Mouse (Mus musculus) brain, embryonic 18.5 days (tissue): ENCODE data around the gene Wnt11.

Experiments used
- DNase-seq: peaks from one replicate; pipeline ENCODE4 v3.0.0-alpha.2; 2012; ENCODE audit warnings: low read depth, low spot score

Gene Wnt11

DNA sequence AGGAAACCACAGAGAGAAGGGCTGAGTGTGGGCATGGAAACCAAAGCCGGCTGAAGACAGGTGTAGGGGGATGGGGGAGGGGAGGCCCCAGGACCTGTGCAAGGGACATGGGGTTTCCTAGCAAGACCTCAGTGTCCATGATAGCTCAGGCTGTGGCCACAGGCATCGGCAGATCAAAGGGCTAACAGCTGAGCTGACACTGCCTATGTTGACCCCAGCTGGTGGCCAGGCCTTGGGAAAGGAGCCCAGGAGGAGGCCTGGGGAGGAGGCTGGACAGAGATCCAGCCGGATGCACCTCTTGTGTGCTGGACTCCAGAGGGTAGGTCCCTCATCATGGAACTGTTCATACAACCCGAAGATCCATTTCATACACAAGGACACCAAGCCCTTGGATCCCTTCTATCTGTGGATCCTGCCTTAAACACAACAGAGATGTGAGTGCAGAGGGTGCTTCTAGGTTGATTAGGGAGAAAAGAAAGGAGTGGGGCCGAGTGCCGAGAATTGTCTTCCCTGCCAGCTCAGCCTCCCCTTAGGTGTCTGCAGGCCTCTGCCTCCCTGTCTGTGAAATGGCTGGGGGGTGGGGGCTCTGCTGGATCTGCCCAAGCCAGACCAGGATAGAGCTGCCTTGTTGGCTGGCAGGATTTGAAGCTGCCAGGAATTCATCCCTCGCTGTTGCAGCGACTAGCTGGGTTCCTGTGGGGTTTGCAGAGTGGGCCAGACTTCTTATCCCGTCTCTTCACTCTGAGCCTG lies 29.2 kb downstream of the Wnt11 start:
- no peak for DNase-seq

DNA sequence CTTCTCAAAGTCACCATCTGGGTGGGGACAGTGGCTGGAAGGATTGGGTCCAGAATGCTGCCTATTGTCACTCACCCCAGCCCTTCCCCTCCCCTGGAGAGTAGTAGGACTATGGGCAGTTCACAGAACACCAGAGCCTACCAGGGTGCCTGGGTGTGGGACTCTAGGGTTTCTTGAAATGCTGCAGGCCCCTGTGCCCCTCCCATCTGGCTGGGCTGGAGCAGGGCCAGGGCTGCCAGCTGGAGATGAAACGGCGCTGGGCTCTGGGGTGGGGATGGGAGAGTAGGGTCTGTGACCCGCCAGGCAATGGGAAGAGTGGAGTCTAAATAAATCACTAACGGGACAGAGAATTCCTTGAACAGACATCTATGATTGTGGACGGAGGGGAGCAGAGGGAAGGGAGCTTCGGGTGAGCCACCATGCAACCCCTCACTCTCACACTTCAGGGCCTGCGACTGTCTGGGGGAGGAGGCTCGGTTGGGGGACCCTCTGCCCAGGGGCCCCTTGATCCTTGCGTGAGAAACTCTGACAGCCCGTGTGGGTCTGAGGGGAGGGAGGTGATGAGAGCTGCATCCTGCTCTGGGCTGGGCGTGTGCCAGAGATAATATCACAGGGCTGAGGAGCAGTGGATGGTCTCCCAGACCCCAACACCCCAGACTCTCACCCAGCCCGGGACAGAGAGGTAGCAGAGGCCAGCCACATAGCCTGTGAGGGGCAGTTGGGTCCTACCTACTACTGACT lies 32.3 kb downstream of the Wnt11 start:
- no peak for DNase-seq

DNA sequence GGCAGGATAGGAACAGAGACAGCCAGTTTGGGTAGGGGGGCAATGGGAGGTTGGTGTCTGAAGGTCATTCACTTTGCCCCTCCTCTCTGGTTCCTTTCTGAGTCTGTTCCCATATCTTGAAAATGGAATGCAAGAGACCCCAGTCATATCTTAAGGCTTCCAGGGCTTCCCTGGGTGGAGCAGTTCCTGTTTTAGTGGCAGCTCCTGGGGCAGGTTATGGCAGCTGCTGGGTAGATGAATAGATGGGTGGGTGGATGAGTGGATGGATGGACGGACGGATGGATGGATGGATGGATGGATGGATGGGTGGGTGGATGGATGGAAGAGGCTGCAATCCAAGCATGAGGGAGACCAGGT lies 32.9 kb downstream of the Wnt11 start:
- no peak for DNase-seq

DNA sequence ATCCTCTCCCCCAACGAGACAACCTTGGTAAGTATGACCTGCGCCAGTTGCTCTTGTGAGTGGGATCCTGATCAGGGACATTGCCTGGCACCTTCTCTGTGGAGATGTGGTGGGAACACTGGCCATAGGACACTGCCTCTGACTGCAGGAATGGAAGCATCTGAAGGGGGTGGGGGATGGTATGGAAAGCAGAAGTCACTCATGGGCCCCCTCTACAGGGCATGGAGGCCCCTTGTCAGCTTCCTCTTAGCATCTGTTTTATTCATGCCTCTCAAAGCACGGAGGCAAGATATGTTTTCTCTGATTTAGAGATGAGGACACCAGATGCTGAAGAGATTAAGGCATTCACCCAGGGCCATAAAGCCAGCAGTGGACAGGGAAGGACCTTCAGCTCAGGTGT lies 34.2 kb downstream of the Wnt11 start:
- no peak for DNase-seq

DNA sequence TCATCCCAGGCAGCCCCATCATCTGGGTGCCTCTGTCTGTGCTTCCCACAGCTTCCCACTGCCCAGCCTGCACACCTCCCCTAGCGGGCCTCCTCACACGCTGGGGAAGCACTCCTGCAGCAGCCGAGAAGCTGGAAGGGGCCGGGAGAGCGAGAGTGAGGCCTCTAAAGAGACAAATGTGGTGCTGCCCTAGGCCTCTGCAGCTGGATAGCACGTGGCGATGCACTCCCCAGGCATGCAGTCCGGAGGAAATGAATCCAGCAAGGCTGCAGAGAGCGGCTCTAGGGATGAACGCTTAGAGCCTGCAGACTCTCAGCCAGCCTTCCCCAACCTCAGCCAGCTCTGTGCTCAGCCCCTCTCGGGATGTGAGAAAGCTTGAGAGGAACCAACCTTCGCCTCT lies 35.9 kb downstream of the Wnt11 start:
- DNase-seq: no peak

DNA sequence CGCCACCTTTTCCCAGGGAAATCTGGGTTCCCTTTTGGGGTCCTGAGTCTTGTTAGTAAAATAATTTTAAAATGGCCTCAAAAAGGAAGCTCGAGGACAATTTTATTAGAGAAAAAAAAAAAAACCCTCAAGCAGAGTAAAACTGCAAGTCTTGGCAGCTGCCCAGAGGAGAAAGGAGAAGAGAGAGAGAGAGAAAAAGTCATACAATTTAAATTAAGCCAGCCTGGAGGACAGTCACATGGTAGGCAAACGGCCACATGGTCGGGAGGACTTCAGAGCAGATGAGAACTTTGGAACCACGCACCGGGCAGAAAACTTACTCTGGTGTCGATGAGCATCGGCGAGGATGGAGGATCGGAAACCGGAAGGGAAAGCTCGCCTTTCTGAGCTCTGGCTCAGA lies 37.0 kb downstream of the Wnt11 start:
- no peak for DNase-seq

DNA sequence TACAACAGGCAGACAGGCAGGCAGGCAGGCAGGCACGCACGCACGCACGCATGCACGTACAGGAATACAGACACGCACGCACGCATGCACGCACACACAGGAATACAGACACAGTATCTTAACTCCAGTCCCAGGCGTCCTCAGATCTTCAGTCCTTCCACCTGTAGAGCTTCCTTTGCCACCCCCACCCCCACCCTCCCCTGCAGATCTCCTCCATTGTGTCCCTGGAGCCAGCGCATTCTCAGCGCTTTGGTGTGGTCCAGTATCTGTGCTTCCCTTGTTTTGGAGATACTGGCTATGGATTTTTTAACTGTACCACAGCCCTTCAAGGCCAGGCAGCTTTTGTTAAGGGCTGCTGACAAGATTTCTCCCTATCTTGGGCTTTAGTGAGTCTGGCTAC lies 38.4 kb downstream of the Wnt11 start:
- no peak for DNase-seq

DNA sequence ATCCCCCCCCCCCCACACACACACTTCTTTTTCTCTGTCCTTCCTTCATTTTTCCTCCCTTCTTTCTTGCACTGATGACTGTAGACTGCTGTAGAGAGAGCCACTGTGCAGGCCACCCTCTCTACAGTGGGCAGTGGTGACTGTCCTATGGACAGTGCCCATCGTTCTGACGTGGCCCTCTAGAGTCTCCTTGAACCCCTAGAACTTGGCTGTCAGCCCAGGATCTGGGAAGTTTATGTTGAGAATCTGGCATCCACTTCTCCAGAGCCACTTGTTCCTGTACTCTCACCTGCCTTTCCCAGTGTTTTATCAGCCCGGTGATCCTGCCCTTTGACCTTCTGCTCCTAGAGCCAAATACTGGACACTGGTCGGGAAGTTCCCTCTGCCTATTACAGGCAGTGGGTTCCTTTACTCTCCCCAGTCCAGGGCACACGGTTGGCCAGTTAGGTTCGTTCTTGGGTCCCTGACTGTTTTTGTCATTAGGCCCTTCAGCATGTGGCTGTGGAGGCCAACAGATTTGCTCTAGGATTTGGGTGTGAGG lies 39.6 kb downstream of the Wnt11 start:
- DNase-seq: no peak

DNA sequence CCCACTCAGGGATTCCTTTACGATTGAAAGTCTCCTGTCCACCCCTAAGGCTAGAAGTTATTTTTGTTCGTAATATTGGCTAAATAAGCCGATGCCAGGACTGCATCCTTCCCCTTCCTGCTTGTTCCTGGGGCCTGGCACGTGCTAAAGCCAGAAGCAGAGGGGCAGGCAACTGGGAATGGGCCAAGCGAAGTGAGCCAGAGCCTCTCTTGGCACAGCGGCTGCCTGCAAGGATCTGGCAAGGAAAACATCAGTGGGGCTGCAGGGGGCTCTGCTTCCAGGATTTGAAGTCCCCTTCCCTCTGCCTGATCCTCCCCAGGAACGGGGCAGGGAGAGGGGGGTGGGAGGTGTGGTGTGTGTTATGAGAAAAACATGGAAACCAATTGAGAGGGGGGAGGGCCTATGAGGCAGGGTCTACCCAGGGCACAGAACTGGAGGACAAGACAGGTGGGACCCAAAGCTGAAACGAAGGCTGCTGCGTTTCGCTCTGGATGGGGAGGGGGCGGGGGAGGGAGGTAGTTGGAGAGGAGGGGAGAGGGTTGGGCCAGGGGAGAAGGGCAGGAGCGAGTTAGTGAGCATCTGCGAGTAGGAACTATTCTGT lies 40.6 kb downstream of the Wnt11 start:
- no peak for DNase-seq

DNA sequence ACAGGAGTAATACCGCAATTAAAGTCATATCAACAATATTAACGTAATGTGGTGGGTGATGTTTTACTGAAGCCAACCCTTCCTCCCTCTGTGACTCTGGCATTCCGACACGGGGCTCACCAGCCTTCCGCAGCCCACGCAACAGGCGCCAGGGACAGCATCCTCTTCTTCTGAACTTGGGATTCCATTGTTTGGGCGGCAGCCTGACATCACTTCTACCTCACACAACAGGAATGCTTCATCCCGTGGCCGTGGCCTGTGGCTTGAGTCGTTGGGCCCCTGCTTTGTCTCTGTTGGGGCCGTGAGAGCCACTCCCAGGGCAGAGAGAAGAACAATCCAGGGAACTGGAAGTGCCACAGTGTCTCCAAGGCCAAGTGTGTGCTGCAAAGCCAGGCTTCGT lies 41.2 kb downstream of the Wnt11 start:
- no peak for DNase-seq

DNA sequence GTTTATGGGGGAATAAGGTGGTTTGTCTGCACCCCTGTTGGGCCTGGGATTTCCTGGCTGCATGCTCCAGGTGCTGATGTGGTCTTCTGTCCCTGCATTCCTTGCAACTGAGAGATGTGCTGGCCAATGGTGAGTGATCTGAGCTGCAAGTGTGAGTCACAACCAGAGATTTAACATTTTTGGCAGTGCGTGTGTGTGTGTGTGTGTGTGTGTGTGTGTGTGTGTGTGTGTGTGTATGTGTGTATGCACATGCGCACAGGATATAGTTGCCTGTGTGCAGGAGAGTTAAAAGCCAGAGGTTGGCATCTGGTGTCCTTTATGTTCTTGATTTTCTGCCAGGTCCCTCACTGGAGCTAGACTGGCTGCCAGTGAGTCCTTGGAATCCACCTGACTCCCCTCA lies 44.3 kb downstream of the Wnt11 start:
- DNase-seq: no peak

DNA sequence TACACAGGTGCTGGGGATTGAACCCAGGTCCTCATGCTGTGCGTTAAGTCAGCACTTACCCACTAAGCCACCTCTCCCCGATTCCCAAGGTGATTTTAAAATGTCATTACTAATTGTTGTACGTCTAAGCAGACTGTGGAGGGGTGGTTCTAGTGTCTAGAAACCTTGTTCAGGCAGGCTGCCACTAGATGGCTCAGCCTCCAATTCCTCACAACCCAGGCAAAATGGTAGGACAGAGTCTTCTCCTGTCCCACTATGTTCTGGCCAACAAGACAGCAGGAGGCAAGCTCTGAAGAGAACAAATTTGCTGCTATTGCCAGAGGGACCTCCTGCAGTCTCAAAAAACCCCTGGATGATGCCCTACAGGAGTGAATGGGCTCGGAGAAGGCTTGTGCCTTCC lies 47.0 kb downstream of the Wnt11 start:
- no peak for DNase-seq

DNA sequence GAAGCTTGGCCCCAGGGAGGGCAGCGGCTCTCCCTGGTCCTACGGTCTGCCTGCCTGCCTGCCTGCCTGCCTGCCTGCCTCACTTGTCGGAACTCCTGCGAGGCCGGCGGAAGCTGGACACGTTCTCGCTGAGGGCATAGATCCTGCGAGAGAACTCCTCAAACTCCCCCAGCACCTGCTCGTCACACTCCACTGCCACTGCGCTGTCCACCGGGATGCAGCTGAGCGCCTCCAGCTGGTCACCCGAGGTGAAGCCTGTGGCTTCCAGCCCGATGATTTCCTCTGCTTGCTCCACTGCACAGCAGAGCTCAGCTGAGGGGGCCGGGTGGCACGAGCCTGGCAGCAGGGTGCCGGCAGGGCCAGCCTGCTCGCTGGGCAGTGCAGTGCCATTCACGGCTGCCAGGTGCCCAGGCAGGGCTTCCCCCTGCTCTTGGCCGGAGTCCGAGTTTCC lies 52.9 kb downstream of the Wnt11 start:
- DNase-seq: no peak

DNA sequence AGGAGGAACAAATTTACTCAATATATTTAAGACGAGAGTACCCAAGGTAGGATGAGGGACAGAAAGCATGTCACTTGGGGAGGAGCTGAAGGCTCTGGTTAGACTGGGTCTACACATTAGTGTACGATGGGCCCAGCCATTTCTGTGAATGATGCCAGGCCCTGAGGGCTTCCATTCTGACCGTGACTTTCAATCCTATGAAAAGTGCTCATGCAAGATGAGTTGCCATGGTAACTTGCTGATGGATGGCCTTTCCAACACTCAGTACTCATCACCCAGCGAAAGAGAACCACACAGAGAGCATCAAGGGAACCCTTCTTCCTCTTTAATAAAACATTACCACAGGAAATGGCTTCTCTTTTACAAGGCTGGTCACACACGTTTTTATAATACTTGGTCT lies 53.9 kb downstream of the Wnt11 start:
- DNase-seq: no peak

DNA sequence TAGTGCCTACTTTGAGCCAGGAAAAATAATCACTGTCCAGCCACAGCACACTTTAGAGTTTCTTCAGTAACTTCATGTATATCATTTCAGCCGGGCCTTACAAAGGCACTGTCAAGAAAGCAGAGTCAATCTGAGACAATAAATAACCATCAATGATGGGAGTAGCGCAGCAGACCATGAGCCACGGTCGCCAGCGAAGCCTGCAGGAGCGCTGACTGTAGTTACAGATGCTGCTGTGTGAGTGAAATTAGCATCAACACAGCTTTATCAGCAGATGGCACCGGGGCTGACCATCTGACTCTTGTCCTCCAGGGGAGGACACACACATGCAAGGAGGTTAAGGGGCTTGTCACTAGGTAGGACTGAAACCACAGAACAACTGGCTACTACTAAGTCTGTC lies 54.3 kb downstream of the Wnt11 start:
- no peak for DNase-seq

DNA sequence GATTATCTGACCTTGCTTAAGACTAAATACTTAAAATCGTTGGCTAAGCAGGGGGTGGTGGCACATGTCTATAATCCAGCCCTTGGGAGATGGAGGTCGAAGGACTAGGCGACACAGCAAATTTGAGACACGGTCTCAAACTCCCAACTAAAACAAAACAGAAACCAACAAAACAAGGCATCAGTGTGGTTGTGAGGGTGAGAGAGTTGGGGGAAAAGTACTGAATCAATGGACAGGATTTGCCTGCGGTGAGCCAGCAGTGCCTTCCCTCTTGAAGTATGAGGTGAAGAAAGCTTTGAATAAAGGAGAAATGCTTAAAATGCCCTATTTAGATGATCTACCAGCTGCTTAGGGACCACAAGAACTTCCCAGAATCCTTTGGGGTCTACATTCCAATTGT lies 58.2 kb downstream of the Wnt11 start:
- DNase-seq: no peak

DNA sequence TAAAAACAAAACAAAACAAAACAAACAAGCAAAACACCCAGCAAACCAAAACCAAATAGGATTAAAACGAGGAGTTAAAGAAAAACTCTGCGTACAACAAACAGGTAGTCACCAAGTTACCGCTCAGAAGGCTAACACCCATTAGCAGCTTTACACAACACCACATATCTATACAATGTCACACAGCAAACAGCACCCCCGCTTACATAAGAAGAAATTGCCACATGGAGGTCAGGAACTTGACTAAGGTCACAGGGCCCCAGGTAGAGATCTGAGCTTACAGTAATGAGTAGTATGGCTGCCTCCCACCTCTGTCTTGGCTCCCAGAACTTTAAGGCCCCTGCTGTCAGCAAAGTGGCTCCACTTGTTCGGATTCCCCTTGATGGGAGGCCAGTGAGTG lies 59.4 kb downstream of the Wnt11 start:
- no peak for DNase-seq

DNA sequence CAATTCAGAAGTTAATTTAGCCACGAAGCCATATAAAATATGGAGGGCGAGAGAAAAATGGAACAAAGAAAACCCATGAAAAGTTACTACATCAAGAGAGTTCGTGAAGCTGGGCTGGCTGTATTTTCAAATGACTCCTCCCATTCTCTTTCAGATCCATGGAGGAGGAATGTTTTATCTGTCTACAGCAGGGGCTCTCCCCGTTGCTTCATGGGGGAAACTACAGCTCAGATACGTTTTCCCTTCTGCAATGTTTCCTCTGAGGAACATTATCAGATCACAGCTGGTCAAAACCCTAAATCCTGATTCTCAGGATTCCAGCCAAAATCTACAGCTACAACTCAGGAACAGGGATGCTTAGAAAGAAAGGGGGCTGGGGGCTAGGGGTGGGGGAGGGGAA lies 59.9 kb downstream of the Wnt11 start:
- no peak for DNase-seq

DNA sequence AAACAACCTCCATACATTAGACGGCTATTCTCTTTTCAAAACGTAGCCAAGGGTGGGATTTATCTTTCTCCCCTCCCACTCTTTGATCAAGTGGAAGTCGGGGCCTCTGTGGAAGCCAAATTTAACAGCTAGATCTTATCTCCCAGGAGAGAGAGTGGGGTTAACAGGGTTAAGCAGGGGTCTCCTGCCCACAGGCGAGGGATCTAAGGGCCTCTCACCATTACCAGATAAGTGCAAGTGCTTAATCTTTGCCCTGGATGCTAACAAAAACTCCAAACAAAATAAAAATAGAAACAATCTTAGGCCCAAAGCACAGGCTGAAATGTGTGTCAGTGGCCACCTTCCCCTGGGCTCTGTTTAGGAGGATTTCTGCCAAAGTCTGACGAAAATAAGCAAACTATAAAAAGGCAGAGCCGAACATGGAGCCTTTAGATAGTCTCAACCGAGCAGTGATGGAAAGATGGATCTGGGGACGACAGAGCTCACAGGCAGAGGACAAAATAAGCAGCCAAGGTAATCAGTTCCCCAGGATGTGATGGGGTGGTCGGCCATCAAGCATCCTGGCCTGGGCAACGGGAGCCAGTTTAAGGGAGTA lies 60.7 kb downstream of the Wnt11 start:
- DNase-seq: no peak

DNA sequence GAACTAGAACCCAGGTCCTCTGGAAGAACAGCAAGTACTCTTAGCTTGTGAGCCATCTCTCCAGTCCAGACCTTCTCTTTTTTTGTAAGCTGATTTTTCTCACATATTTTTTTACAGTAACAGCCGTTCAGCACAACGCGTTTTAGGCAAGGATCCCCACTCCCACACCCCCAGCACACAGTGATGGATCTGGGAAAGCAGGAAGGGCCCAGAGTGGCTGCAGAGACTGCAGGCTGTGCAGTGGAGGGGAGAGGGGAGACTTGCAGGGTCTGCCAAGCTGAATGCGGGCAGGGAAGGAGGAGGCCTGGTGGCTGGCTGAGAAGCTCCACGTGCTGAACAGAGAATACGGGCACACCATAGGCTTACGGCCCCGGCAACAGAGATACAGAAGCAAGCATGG lies 62.4 kb downstream of the Wnt11 start:
- no peak for DNase-seq

DNA sequence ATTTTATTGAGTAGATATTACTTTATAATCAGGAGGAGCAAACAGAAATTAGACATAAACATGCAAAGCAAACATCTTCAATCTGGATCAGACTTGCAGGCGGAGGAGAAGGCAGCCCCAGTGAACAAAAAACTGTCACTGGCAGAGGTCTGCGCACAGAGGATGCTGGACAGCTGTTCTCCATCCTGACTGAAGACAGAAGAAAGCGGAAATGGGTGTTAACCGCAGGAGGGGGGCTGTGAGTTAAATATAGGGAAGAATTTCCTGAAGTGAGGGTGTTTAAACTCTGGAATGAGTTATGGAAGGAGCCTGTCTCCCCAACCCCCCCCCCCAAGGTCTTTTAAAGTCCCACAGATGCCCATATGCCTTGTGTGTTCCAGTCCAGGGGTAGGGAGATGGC lies 64.9 kb downstream of the Wnt11 start:
- DNase-seq: no peak

DNA sequence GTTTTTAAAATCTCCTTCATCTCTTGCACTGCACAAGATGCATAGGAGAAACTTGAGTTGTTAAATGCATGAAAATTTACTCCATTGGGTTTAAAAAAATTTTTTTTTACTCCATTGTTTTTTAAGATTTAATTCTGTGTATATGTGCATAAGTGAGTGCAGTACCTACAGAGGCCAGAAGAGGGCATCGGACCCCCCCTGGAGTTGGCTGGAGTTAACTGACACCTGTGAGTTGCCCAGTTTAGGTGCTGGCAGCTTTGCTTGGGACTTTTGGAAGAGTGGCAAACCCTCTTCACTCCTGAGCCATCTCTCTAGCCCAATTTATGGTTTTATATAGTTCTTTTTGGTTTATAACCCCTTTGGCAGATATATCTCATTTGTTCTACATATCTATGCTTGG lies 66.2 kb downstream of the Wnt11 start:
- no peak for DNase-seq
